Mouse (Mus musculus) cerebellum, adult (tissue): ENCODE measurements at regions not wholly inside any gene's neighbourhood (a gene's known extent, or its start where the extent isn't known, plus 50 kb on each side); places are given as distances from the start of the nearest gene placed in this dataset.
"Not testable (repeated sequence)": the region's sequence is repeated elsewhere in the genome, so short reads cannot be mapped to it uniquely, and the experiment has no call there.

ENCODE experiments used
- ATAC-seq: cut with Nextera tagmentation; 2 replicates; pipeline ENCODE4 v1.9.2; 2017; ENCODE audit warnings: mild to moderate bottlenecking, moderate library complexity, mixed read lengths; ENCODE audit not compliant: insufficient number of reproducible peaks, low FRiP score, low TSS enrichment

GRCm38 (mm10) chr17:69563165-69563564, 124.0 kb downstream of the Akain1 start:
- peak; percentile 91 for ATAC-seq

GRCm38 (mm10) chr17:69571070-69571669, 132.0 kb downstream of the Akain1 start:
- not testable (repeated sequence) for ATAC-seq

DNA sequence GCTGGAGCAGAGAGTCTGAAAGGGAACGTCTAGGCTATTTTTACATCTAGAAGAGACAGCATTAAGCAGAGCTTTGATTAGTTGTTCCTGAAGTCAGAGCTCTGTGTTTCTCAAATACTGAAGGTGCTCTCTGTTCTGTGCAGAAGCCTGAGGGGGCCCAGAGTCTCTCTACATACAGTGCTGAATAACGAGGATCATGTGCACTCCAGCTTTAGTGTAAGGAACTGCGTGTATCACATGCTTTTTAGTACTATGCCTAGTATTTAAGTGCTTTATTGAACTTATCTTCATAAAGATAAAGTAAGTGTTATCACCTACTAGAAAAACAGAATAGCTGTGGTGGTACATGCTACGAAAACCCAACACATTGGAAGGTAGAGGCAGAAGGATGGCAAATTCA, 151.4 kb downstream of the Akain1 start:
- no peak for ATAC-seq

GRCm38 (mm10) chr17:69597773-69598295, 158.7 kb downstream of the Akain1 start:
- ATAC-seq: no peak

GRCm38 (mm10) chr17:69598461-69598860, 159.3 kb downstream of the Akain1 start:
- no peak for ATAC-seq

GRCm38 (mm10) chr17:69603596-69603995, 164.5 kb downstream of the Akain1 start:
- 0 out of 2 replicates have a peak, but pooled peaks have one; percentile 36 for ATAC-seq

- peak; percentile 58; the same call in 1 of the 2 replicates for ATAC-seq
Observed at GRCm38 (mm10) chr17:69604698-69605097, 165.6 kb downstream of the Akain1 start.

- no peak for ATAC-seq
Observed at GRCm38 (mm10) chr17:69605458-69605857, 166.3 kb downstream of the Akain1 start.

GRCm38 (mm10) chr17:69631411-69631810, 192.3 kb downstream of the Akain1 start:
- no peak for ATAC-seq

DNA sequence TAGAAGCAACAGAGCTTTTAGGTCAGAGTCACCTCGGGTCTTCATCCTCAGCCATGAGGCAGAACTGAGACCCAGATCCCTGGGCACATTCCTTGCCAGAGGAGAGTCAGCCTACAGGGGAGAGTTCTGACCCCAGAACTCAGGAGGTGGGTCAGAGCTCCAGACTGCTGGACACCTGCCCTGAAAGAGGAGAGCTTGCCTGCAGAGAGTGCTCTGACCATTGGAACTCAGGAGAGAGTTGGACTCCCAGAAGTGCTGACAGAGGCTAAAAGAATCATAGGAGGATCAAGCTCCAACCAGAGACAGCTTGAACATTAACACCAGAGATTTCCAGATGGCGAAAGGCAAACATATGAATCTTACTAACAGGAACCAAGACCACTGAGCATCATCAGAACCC, 211.4 kb downstream of the Akain1 start:
- ATAC-seq: not testable (repeated sequence)

DNA sequence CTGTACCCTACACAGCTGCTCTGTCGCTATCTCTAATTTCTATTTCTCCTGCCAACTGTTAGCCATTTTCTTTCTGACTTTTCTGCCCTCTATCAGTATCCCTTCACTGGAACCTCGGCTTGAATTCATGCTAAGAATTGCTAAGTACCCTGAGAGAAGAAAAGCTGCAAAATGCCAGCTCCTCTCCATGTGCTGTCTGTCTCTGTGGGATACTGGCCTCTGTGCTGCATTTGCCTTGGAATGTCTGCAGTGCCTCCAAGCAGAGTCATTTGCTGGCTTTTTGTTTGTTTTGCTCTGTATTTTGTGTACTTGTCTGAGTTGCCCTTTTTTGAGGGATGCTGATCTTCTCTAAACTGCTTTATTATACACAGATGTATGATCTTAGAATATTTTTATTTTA, 215.5 kb downstream of the Akain1 start:
- no peak for ATAC-seq

GRCm38 (mm10) chr17:69672530-69672929, 233.4 kb downstream of the Akain1 start:
- ATAC-seq: peak; percentile 100

DNA sequence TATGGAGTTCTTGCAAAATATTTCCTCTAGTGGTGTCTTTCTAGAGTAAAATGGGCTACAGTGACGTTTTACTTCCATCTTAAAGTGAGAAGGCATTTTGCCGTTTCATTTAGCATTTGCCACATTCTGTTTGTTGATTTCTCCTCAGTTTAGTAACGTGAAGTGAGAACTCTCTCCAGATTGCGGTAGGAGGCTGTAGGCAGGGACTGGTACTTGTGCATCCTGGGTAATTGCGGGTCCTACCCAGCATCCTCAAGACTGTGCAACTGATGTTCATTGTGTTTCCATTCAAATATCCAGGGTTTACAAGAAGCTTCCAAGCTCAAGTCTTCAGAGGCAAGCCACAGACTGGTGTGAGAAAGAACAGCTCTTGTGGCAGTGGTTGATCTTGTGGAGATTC, 244.0 kb downstream of the Akain1 start:
- no peak for ATAC-seq

DNA sequence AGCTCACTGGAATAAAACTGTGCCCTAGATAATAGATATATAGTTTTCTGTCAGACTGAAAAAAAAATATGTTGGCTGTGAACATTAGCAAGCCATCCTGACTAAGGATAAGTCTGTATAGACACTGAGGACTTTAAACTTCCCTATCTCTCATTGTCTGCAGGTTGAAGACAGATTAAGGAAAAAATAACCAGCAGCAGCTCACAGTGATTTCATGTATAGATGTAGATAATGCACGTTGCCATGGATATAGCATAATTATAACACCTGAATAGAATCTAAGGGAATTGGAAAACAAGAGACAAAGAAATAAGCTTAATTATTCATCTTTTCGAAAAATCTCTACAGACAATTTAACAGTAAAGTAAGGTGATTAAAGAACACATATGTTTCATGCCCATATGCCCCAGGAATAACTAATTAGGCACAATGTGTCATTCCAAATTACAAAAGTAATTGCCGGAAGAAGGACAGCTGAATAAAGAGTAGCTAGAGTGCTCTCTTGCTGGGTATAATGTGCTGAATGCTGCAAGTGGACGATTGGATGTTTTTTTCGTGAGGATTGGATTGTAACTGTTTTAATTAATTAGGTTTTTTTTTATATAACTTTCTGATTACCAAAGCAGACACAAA, 246.6 kb downstream of the Akain1 start:
- ATAC-seq: no peak

GRCm38 (mm10) chr17:69686383-69686782, 247.3 kb downstream of the Akain1 start:
- no peak for ATAC-seq

DNA sequence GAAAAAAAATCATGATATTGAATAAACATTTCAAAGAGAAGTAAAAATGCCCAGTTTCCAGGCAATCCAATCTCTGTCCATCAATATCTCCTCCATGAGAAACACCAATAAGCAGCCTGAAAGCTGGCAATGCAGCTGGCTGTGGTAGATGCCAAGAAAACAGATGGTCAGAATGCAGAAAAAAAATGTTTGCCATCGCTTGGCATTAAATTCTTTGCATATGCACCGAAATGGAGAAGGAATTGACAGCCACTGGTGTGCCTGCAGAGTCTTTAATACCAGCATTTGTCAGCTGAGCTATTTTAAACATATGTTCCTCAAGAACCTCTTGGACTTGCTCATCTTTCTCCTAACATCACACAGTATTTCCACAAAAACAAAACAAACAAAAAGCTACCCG, 256.2 kb downstream of the Akain1 start:
- 0 out of 2 replicates have a peak, but pooled peaks have one; percentile 31 for ATAC-seq

DNA sequence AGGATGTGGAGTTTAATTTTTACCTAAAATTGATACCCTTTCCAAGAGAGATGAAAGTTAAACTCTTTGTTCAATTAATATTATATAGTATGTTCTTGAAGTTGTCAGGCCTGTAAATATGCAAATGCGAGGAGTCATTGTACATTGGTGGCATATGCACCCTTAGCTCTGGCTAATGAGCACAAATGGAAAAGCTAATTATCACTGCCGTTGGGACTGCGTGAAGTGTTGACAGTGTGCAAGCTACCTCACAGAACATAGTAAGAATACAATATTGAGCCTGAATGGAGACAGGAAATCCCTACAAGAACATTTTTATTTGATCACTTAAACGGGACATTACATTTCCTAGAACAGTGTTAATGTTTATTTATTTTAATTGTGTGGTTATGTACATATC, 241.5 kb upstream of the Dlgap1 start:
- ATAC-seq: no peak

GRCm38 (mm10) chr17:69732981-69733380, 235.9 kb upstream of the Dlgap1 start:
- ATAC-seq: no peak

- no peak for ATAC-seq
Observed at GRCm38 (mm10) chr17:69736379-69737096, 232.3 kb upstream of the Dlgap1 start.

DNA sequence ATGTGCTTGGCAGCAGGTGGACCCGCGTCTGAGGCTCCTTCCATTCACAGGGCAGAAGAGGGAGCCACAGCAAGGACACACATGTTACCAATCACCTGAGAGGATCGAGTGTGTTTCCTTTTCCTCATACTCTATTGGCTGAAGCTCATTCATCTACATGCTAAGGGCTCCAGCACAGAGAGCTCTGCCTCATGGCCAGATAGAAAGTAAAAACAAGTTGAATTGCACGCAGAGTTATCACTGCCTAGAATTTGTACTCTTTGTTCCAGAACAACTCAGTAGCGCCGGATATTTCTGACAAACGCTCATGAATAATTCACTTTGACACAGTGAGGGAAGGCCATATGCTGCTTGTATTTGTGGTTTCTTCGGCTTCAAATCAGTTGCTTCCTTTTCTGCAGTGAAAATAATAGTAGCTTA, 199.9 kb upstream of the Dlgap1 start:
- ATAC-seq: no peak

GRCm38 (mm10) chr17:69770046-69770445, 198.8 kb upstream of the Dlgap1 start:
- peak; percentile 56; the same call in 1 of the 2 replicates for ATAC-seq
